Mouse (Mus musculus): ENCODE results near the gene Lpin3.

DNA sequence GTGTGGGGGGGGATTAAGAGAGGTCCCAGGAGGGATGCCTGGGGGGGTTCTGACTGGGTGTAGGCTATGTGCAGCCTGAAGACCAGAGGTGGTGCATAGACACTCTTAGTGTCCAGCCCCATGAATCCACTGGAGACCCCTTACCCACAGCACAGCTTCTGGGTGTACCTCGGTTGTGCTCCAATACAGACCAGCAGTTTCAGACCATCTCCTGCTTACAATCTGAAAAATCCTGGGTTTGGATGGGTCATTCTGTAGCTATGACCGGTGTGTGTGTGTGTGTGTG is 38.4 kb downstream of the Lpin3 start:
- TF ChIP-seq POLR2A (IDR thresholded peaks at IDR 0.05; ENCODE audit: low read depth, low read length) (no peak), CTCF (IDR thresholded peaks at IDR 0.05; ENCODE audit: extremely low read depth, insufficient read length, insufficient replicate concordance, low read depth, low read length) (no peak)

All from small intestine, adult 2 months (tissue).